ENCODE assay signal across 10 mouse cellular contexts in the genomic region with DNA sequence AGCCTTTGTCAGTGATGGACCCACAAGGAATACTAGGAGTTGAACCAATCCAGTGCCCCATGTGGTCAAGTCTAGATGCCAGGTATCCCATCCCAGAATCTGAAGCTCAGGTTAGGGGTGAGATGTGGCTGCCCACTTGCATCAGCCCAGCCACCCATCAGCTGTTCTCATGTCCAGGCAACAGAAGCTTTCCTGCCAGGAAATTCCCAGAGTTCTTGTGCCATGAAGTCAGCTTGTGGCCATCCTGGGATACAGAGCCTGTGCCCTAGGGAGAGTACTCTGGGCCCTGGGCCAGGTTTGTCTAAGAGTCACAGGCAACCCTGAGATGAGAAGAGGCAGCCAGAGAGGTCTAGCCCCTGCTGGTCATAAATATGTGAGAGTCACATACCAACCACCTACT. TPM values are rescaled to one million over a fixed set of nuclear protein-coding genes. Genes with fewer than 3 reads are reported as not detected.
DNase-seq lines count a peak whose midpoint lies in the region; ATAC-seq and TF ChIP-seq lines count a peak whose summit lies in the region.
"Had no signal": no experiment of that assay in that cellular context is flagged by ENCODE, and none has a peak within 500 bp of the region (broad histone marks: within the 10 kb centered on the region; RNA-seq: fewer than 3 reads in every experiment).

No protein-coding gene starts in this region.

- no peaks in the 10 kb centered on the region for H3K9me3 ChIP-seq in heart, embryonic 10.5 days
- H3K9me3 ChIP-seq: limb, embryonic 12.5 days had no signal

- 0 out of 2 replicates have a peak overlapping the region, but pooled peaks have one; percentile 45 for H3K27ac ChIP-seq in heart, embryonic 10.5 days
- H3K27ac ChIP-seq: limb, embryonic 12.5 days had no signal

- no peaks in the 10 kb centered on the region for H3K27me3 ChIP-seq in C2C12 (ENCODE audit: control insufficient read depth, insufficient read depth, insufficient read length)
- no peaks in the 10 kb centered on the region for H3K27me3 ChIP-seq in heart, embryonic 10.5 days (ENCODE audit: insufficient read depth, poor library complexity, severe bottlenecking)

- peaks cover 64% of the 10 kb centered on the region for H3K4me1 ChIP-seq in heart, embryonic 10.5 days

- peak; percentile 32 to 45 for DNase-seq in cerebellum, postnatal 10 days
- no peak for DNase-seq in heart, embryonic 10.5 days (ENCODE audit: low spot score)
- peak; percentile 70 for DNase-seq in kidney, postnatal 10 days
- DNase-seq in yolk sac, embryonic 10.5 days (ENCODE audit: low spot score): no peak
- DNase-seq in layer of hippocampus, adult 18-20 months (ENCODE audit: low spot score in 2 of 2): no peak
- DNase-seq in frontal cortex, postnatal 36 days (ENCODE audit: low spot score in 2 of 2): no peak

- H3K36me3 ChIP-seq in C2C12 (ENCODE audit: control insufficient read depth, insufficient read depth): peaks cover 33% of the 10 kb centered on the region
- H3K36me3 ChIP-seq in heart, embryonic 10.5 days: 0 out of 2 replicates have a peak, but pooled peaks cover 3% of the 10 kb centered on the region
- H3K36me3 ChIP-seq: limb, embryonic 12.5 days had no signal

- H3K79me2 ChIP-seq in C2C12 (ENCODE audit: control insufficient read depth, insufficient read depth): peaks cover 71% of the 10 kb centered on the region

- H3K4me3 ChIP-seq in C2C12 (ENCODE audit: insufficient read depth, poor library complexity, severe bottlenecking): no peak overlapping the region
- peak overlapping the region; percentile 84; the same call in 1 of the 2 replicates for H3K4me3 ChIP-seq in heart, embryonic 10.5 days
- H3K4me3 ChIP-seq: limb, embryonic 12.5 days had no signal

- peaks cover 59% of the 10 kb centered on the region for H3K79me3 ChIP-seq in C2C12 (ENCODE audit: low read depth)

- TF ChIP-seq CTCF in C2C12 (IDR thresholded peaks at IDR 0.05; ENCODE audit: control insufficient read depth, insufficient read depth, insufficient read length): no peak

- ATAC-seq in cerebellum, adult (ENCODE audit: insufficient number of reproducible peaks, low FRiP score, low TSS enrichment): no peak
- ATAC-seq: CD4-positive, CD25-positive, alpha-beta regulatory T cell, adult 4 months had no signal

- H3ac ChIP-seq in C2C12 (ENCODE audit: control insufficient read depth, insufficient read length, low read depth): no peak overlapping the region

TF ChIP-seq in C2C12, 6 proteins besides CTCF, POLR2A, EP300 and RAD21:
- TF ChIP-seq MYOG (IDR thresholded peaks at IDR 0.05; ENCODE audit: control insufficient read depth, extremely low read depth, insufficient read length) (no peak), MAX (IDR thresholded peaks at IDR 0.05) (peak; percentile 19), MYOD1 (IDR thresholded peaks at IDR 0.05; ENCODE audit: control insufficient read depth, insufficient read length, low read depth) (peak; percentile 84), CEBPB (IDR thresholded peaks at IDR 0.05; ENCODE audit: low read depth) (peak; percentile 78)

RNA-seq across cellular contexts. Expression of a gene that starts 2.3 kb away (rescaled TPM):
- polyA plus RNA-seq in C2C12 (2012; fragmentation: generic; extraction: Trizol): 161 TPM
- polyA plus RNA-seq in heart, embryonic 10.5 days (2016; fragmentation: Nextera tagmentation; extraction: Ambion mirVana): 16.5 and 19.0 TPM in 2 replicates
- total RNA-seq in layer of hippocampus, adult 18-20 months (2021): 10 to 100 TPM; 22.9 to 25.2 TPM
- polyA plus RNA-seq: CD4-positive, CD25-positive, alpha-beta regulatory T cell, adult 4 months had no signal

RNA-seq across cellular contexts. Expression of a gene that starts 42.2 kb away (rescaled TPM):
- polyA plus RNA-seq in C2C12 (2012; fragmentation: generic; extraction: Trizol): 4.5 TPM
- polyA plus RNA-seq in heart, embryonic 10.5 days (2016; fragmentation: Nextera tagmentation; extraction: Ambion mirVana): 51.5 and 57.6 TPM in 2 replicates
- 10 to 100 TPM in 1 of 2 experiments, 1 to 10 TPM in 1; 9.3 to 10.1 TPM for total RNA-seq in layer of hippocampus, adult 18-20 months (2021)
- polyA plus RNA-seq: CD4-positive, CD25-positive, alpha-beta regulatory T cell, adult 4 months had no signal

RNA-seq across cellular contexts. Expression of a gene that starts 42.2 kb away (rescaled TPM):
- polyA plus RNA-seq in C2C12 (2012; fragmentation: generic; extraction: Trizol): 0.09 TPM
- polyA plus RNA-seq in heart, embryonic 10.5 days (2016; fragmentation: Nextera tagmentation; extraction: Ambion mirVana): 0.73 and 0.95 TPM in 2 replicates
- 1 to 10 TPM; 1.2 to 1.7 TPM for total RNA-seq in layer of hippocampus, adult 18-20 months (2021)

RNA-seq across cellular contexts. Expression of a gene that starts 57.9 kb away (rescaled TPM):
- 72.6 TPM for polyA plus RNA-seq in C2C12 (2012; fragmentation: generic; extraction: Trizol)
- polyA plus RNA-seq in heart, embryonic 10.5 days (2016; fragmentation: Nextera tagmentation; extraction: Ambion mirVana): 72.7 and 87.6 TPM in 2 replicates
- total RNA-seq in layer of hippocampus, adult 18-20 months (2021): 100 to 1,000 TPM; 140 to 145 TPM

Comparison
In these comparisons a context has a peak if more than half of its experiments do, and no peak if none do; other contexts are left out.
1. DNase-seq: peak in cerebellum, postnatal 10 days (2 of 2) and kidney, postnatal 10 days (single experiment); none in heart, embryonic 10.5 days (single experiment), yolk sac, embryonic 10.5 days (single experiment), layer of hippocampus, adult 18-20 months (0 of 2) and frontal cortex, postnatal 36 days (0 of 2).